Comparison of ENCODE assay signal across 8 mouse cellular contexts in genomic region chr11:35122091-35122811, GRCm38 (mm10). TPM values are rescaled to one million over a fixed set of nuclear protein-coding genes. Genes with fewer than 3 reads are reported as not detected.
A peak's percentile ranks its signal among the peaks of the same experiment; 100 is the strongest.
DNase-seq lines count a peak whose midpoint lies in the region; ATAC-seq and TF ChIP-seq lines count a peak whose summit lies in the region.

No protein-coding gene starts in this region.

- H3K4me3 ChIP-seq in heart, embryonic 15.5 days = peak overlapping the region; percentile 72
- peak overlapping the region; percentile 47; the same call in 1 of the 2 replicates for H3K4me3 ChIP-seq in liver, embryonic 12.5 days
- peak overlapping the region; percentile 61 for H3K4me3 ChIP-seq in small intestine, adult 2 months (ENCODE audit: low read depth, low read length)

- 4% methylated on average over 23 of the region's 23 CpGs for WGBS in heart, embryonic 15.5 days
- 5% methylated on average over 23 of the region's 23 CpGs for WGBS in liver, embryonic 12.5 days (ENCODE audit: insufficient replicate concordance)
- WGBS in small intestine, adult 2 months = 4% methylated on average over 23 of the region's 23 CpGs

- H3K4me1 ChIP-seq in heart, embryonic 15.5 days (replicated peaks) = peaks cover 32% of the 10 kb centered on the region
- H3K4me1 ChIP-seq in liver, embryonic 12.5 days = no peaks in the 10 kb centered on the region
- no peaks in the 10 kb centered on the region for H3K4me1 ChIP-seq in small intestine, adult 2 months (ENCODE audit: control insufficient read depth, insufficient read depth, insufficient read length, low read length)

- peak; percentile 94 for DNase-seq in heart, adult 11 months
- DNase-seq in heart, adult 9 months (ENCODE audit: low spot score in 2 of 2) = no peak
- peak; percentile 49 to 50 for DNase-seq in cerebellum, postnatal 10 days
- no peak for DNase-seq in natural killer cell, adult 2 months (ENCODE audit: low spot score in 2 of 2)

- no peak for ATAC-seq in heart, embryonic 15.5 days (replicated peaks; ENCODE audit: insufficient number of reproducible peaks, insufficient read depth, low FRiP score, low read depth)
- no peak for ATAC-seq in liver, embryonic 12.5 days
- ATAC-seq in megakaryocyte progenitor cell, adult 5-6 weeks (replicated peaks; ENCODE audit: poor library complexity) = no peak

- TF ChIP-seq CTCF in small intestine, adult 2 months (IDR thresholded peaks at IDR 0.05; ENCODE audit: extremely low read depth, insufficient read length, insufficient replicate concordance, low read depth, low read length) = no peak

- peaks cover 31% of the 10 kb centered on the region for H3K27me3 ChIP-seq in heart, embryonic 15.5 days
- peaks cover 63% of the 10 kb centered on the region for H3K27me3 ChIP-seq in liver, embryonic 12.5 days (replicated peaks)
- H3K27me3 ChIP-seq in small intestine, adult 2 months (ENCODE audit: control insufficient read depth, insufficient read depth, low read length) = peaks cover 10% of the 10 kb centered on the region; the same call in 1 of the 2 replicates

- H3K36me3 ChIP-seq in heart, embryonic 15.5 days = no peaks in the 10 kb centered on the region
- H3K36me3 ChIP-seq in liver, embryonic 12.5 days = no peaks in the 10 kb centered on the region
- H3K36me3 ChIP-seq in small intestine, adult 2 months (ENCODE audit: control insufficient read depth, insufficient read depth, low read length) = no peaks in the 10 kb centered on the region

- H3K9me3 ChIP-seq in heart, embryonic 15.5 days (replicated peaks) = no peaks in the 10 kb centered on the region
- H3K9me3 ChIP-seq in liver, embryonic 12.5 days (replicated peaks) = no peaks in the 10 kb centered on the region

- peak overlapping the region; percentile 62; the same call in 1 of the 2 replicates for H3K9ac ChIP-seq in heart, embryonic 15.5 days
- H3K9ac ChIP-seq in liver, embryonic 12.5 days = no peak overlapping the region

- 0 out of 2 replicates have a peak overlapping the region, but pooled peaks have one; percentile 24 for H3K27ac ChIP-seq in heart, embryonic 15.5 days
- no peak overlapping the region for H3K27ac ChIP-seq in liver, embryonic 12.5 days
- no peak overlapping the region for H3K27ac ChIP-seq in small intestine, adult 2 months (ENCODE audit: insufficient read depth, low read depth, low read length)

- H3K4me2 ChIP-seq in heart, embryonic 15.5 days = peak overlapping the region; percentile 94
- peak overlapping the region; percentile 57 for H3K4me2 ChIP-seq in liver, embryonic 12.5 days

- no peak for TF ChIP-seq POLR2A in small intestine, adult 2 months (IDR thresholded peaks at IDR 0.05; ENCODE audit: low read depth, low read length)

RNA-seq across cellular contexts. Expression of gene Slit3, which starts 1.2 kb away (rescaled TPM):
- polyA plus RNA-seq in heart, embryonic 15.5 days (2015; fragmentation: Nextera tagmentation; extraction: Ambion mirVana) = 11.3 and 17.6 TPM in 2 replicates
- polyA plus RNA-seq in liver, embryonic 12.5 days (2016; fragmentation: Nextera tagmentation; extraction: Ambion mirVana) = 1.1 and 1.6 TPM in 2 replicates
- 6.6 and 7.8 TPM in 2 replicates for polyA plus RNA-seq in small intestine, adult 2 months (2012; rRNA removed)
- not detected in 2 replicates for total RNA-seq in megakaryocyte progenitor cell, adult 5-6 weeks (2015)
- total RNA-seq in megakaryocyte progenitor cell, adult 5-6 weeks (2017) = not detected in 2 replicates

Comparison
In these comparisons a context has a peak if more than half of its experiments do, and no peak if none do; other contexts are left out.
1. DNase-seq: peak in heart, adult 11 months (single experiment) and cerebellum, postnatal 10 days (2 of 2); none in heart, adult 9 months (0 of 2) and natural killer cell, adult 2 months (0 of 2).
2. Peak in every context shown above with its lines, with median percentiles within 50 percentile points of each other: H3K4me3 ChIP-seq.